Mouse (Mus musculus) heart, embryonic 13.5 days (tissue): ENCODE measurements around the gene Clasp1. TPM values are rescaled to one million over a fixed set of nuclear protein-coding genes. Genes with fewer than 3 reads are reported as not detected.

Source experiments
- polyA plus RNA-seq: library from polyadenylated mRNA; unstranded; fragments of >200 nt; fragmentation: Nextera tagmentation; extraction: Ambion mirVana; gene quantifications from 2 replicates; pipeline ENCODE4 v1.2.1, GENCODE M21; 2015

Clasp1 gene
- polyA plus RNA-seq, 1 experiment from 2014 or later = 73.2 TPM

Other genes starting within 250 kb of the Clasp1 start
- gene Gm29106, start 212.5 kb upstream of the Clasp1 start, polyA plus RNA-seq = 0.04 and 0.12 TPM in 2 replicates
- gene Tsn, start 77.3 kb upstream of the Clasp1 start, polyA plus RNA-seq = 187 and 206 TPM in 2 replicates
- 46.2 and 46.9 TPM in 2 replicates for gene Nifk, start 67.2 kb upstream of the Clasp1 start, polyA plus RNA-seq
- gene Tfcp2l1, start 238.9 kb downstream of the Clasp1 start, polyA plus RNA-seq = 1.8 and 2.0 TPM in 2 replicates